ENCODE assay signal across 11 mouse cellular contexts in the genomic region with DNA sequence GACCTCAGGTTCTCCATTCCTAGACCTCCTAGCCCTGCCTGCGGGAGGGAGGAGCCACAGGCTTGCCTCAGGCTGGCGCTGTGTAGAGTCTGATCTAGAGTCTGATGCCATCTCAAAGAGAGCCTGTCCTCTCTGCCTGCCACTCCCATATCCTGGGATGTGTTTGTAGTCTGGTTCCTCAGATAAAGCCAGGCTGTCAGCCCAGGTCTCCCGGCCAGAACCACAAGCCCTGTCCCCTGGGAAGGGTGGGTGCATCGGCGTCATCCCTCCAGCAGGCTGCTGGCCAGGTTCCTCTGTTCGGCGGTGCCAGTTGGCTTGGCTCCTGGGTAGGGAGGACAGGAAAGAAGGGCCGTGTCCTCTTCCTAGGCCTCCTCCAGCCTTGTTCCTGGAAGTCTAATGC. TPM values are rescaled to one million over a fixed set of nuclear protein-coding genes. Genes with fewer than 3 reads are reported as not detected.
DNase-seq lines count a peak whose midpoint lies in the region; ATAC-seq lines count a peak whose summit lies in the region.
"Had no signal": no experiment of that assay in that cellular context is flagged by ENCODE, and none has a peak within 500 bp of the region (broad histone marks: within the 10 kb centered on the region; RNA-seq: fewer than 3 reads in every experiment).

No protein-coding gene starts in this region.

- no peaks in the 10 kb centered on the region for H3K27me3 ChIP-seq in kidney, embryonic 16.5 days (ENCODE audit: insufficient read depth, low read length)
- H3K27me3 ChIP-seq: embryonic facial prominence, embryonic 13.5 days had no signal

- no peak overlapping the region for H3K4me2 ChIP-seq in kidney, embryonic 16.5 days (replicated peaks; ENCODE audit: low read depth, low read length)
- H3K4me2 ChIP-seq: embryonic facial prominence, embryonic 13.5 days had no signal

- peak; percentile 46 for DNase-seq in kidney, adult 18-20 months
- DNase-seq in adrenal gland, postnatal 10 days = peak; percentile 74
- peak; percentile 82 to 84 for DNase-seq in heart, postnatal 10 days
- peak; percentile 92 for DNase-seq in lung, postnatal 10 days
- no peak for DNase-seq in frontal cortex, postnatal 25 days (ENCODE audit: low spot score in 2 of 2)
- no peak for DNase-seq in left cerebral cortex, postnatal 4 days
- no peak for DNase-seq in left cerebral cortex, adult 9 months (ENCODE audit: low spot score in 2 of 2)

- H3K4me1 ChIP-seq in kidney, embryonic 16.5 days (ENCODE audit: insufficient read depth, low read length) = peaks cover 28% of the 10 kb centered on the region

- H3K27ac ChIP-seq in kidney, embryonic 16.5 days (ENCODE audit: low read length) = no peak overlapping the region
- H3K27ac ChIP-seq: embryonic facial prominence, embryonic 13.5 days; kidney, postnatal 0 days had no signal

- intact Hi-C loops in heart, postnatal 10 days (cut with DNase I) = no loop called here
- intact Hi-C loops in left cerebral cortex, postnatal 4 days (cut with DNase I) = no loop called here

- H3K9me3 ChIP-seq in kidney, embryonic 16.5 days (ENCODE audit: low read length) = no peaks in the 10 kb centered on the region

- peaks cover 42% of the 10 kb centered on the region for H3K36me3 ChIP-seq in kidney, embryonic 16.5 days (ENCODE audit: insufficient read depth, low read length)

- H3K4me3 ChIP-seq in kidney, embryonic 16.5 days (ENCODE audit: low read length) = no peak overlapping the region
- H3K4me3 ChIP-seq: embryonic facial prominence, embryonic 13.5 days; myocyte had no signal

- 82% methylated on average over 8 of the region's 8 CpGs for WGBS in kidney, embryonic 16.5 days

- H3K9ac ChIP-seq in kidney, embryonic 16.5 days (replicated peaks; ENCODE audit: low read length) = no peak overlapping the region
- H3K9ac ChIP-seq: embryonic facial prominence, embryonic 13.5 days had no signal

- ATAC-seq in kidney, embryonic 16.5 days (ENCODE audit: low FRiP score, low TSS enrichment) = no peak

RNA-seq across cellular contexts. Expression of a gene that starts 2.2 kb away (rescaled TPM):
- 442 and 470 TPM in 2 replicates for polyA plus RNA-seq in kidney, embryonic 16.5 days (2015; fragmentation: Nextera tagmentation; extraction: Ambion mirVana)
- 10 to 100 TPM; 46.9 to 50.7 TPM for total RNA-seq in adrenal gland, postnatal 10 days (2021)
- total RNA-seq in heart, postnatal 10 days (2021) = 10 to 100 TPM; 47.6 to 53.7 TPM
- 10 to 100 TPM; 37.0 to 39.0 TPM for total RNA-seq in left cerebral cortex, postnatal 4 days (2021)

RNA-seq across cellular contexts. Expression of a gene that starts 21.4 kb away (rescaled TPM):
- polyA plus RNA-seq in kidney, embryonic 16.5 days (2015; fragmentation: Nextera tagmentation; extraction: Ambion mirVana) = 48.9 and 50.7 TPM in 2 replicates
- total RNA-seq in adrenal gland, postnatal 10 days (2021) = 10 to 100 TPM; 31.9 to 39.9 TPM
- 10 to 100 TPM; 20.0 to 24.7 TPM for total RNA-seq in heart, postnatal 10 days (2021)
- 100 to 1,000 TPM; 237 to 241 TPM for total RNA-seq in left cerebral cortex, postnatal 4 days (2021)

RNA-seq across cellular contexts. Expression of a gene that starts 47.0 kb away (rescaled TPM):
- 520 and 550 TPM in 2 replicates for polyA plus RNA-seq in kidney, embryonic 16.5 days (2015; fragmentation: Nextera tagmentation; extraction: Ambion mirVana)
- 100 to 1,000 TPM; 722 to 784 TPM for total RNA-seq in adrenal gland, postnatal 10 days (2021)
- 100 to 1,000 TPM; 725 to 746 TPM for total RNA-seq in heart, postnatal 10 days (2021)
- 100 to 1,000 TPM; 174 to 177 TPM for total RNA-seq in left cerebral cortex, postnatal 4 days (2021)

RNA-seq across cellular contexts. Expression of a gene that starts 52.3 kb away (rescaled TPM):
- polyA plus RNA-seq in kidney, embryonic 16.5 days (2015; fragmentation: Nextera tagmentation; extraction: Ambion mirVana) = 10.1 and 11.3 TPM in 2 replicates
- total RNA-seq in adrenal gland, postnatal 10 days (2021) = 10 to 100 TPM in 1 of 2 experiments, 1 to 10 TPM in 1; 6.7 to 13.2 TPM
- total RNA-seq in heart, postnatal 10 days (2021) = 1 to 10 TPM; 7.0 to 7.4 TPM
- total RNA-seq in left cerebral cortex, postnatal 4 days (2021) = 10 to 100 TPM; 36.7 to 37.2 TPM

Comparison
In these comparisons a context has a peak if more than half of its experiments do, and no peak if none do; other contexts are left out.
1. DNase-seq: peak in kidney, adult 18-20 months (single experiment), adrenal gland, postnatal 10 days (single experiment), heart, postnatal 10 days (2 of 2) and lung, postnatal 10 days (single experiment); none in frontal cortex, postnatal 25 days (0 of 2), left cerebral cortex, postnatal 4 days (single experiment) and left cerebral cortex, adult 9 months (0 of 2).
2. RNA of a gene that starts 21.4 kb away (total RNA-seq): 237 to 241 TPM in left cerebral cortex, postnatal 4 days; 31.9 to 39.9 TPM in adrenal gland, postnatal 10 days and 20.0 to 24.7 TPM in heart, postnatal 10 days; every median in the first group is over 4 times any median in the second.
3. RNA of a gene that starts 47.0 kb away (total RNA-seq): 722 to 784 TPM in adrenal gland, postnatal 10 days and 725 to 746 TPM in heart, postnatal 10 days; 174 to 177 TPM in left cerebral cortex, postnatal 4 days; every median in the first group is over 4 times any median in the second.